17 mouse cellular contexts compared by ENCODE assay signal in the genomic region with DNA sequence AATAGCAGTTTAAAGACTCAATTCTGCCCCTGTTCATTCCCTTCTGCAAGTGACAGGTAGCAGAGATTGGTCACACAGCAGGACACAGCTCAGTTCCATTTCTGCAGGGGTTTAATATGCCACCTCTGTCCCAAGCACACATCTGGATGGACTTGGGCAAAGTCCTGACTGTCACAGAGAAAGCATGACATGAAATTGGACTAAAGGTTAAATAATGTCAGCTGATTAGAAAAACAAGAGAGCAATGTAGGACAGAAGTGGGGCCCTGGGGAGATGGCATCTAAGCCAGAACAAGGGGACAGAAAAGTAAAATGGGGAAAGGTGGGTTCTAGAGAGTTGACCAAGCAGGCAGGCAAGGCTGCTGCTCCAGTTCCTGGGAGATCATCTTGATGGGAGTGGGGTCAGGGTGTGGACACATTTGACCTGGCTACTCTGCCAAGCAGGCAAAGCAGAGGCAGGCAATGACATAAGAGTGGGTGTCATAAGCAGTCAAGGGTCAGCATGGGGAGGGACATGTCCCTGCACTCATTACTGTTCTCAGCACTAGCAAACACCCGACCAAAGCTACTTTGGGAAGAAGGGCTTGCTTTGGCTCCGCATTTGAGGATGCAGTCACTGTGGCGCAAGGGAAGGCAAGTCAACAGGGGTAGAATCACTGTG. TPM values are rescaled to one million over a fixed set of nuclear protein-coding genes. Genes with fewer than 3 reads are reported as not detected.
DNase-seq lines count a peak whose midpoint lies in the region; ATAC-seq and TF ChIP-seq lines count a peak whose summit lies in the region.
"Had no signal": no experiment of that assay in that cellular context is flagged by ENCODE, and none has a peak within 500 bp of the region (broad histone marks: within the 10 kb centered on the region; RNA-seq: fewer than 3 reads in every experiment).

No protein-coding gene starts in this region.

- WGBS in forebrain, embryonic 11.5 days: 89% methylated on average over 3 of the region's 3 CpGs
- 92% methylated on average over 3 of the region's 3 CpGs for WGBS in forebrain, embryonic 13.5 days

- no peaks in the 10 kb centered on the region for H3K9me3 ChIP-seq in forebrain, embryonic 11.5 days (ENCODE audit: control insufficient read depth, low read length)
- no peaks in the 10 kb centered on the region for H3K9me3 ChIP-seq in forebrain, embryonic 13.5 days (replicated peaks)
- H3K9me3 ChIP-seq: embryonic facial prominence, embryonic 10.5 days; forebrain, embryonic 15.5 days; heart, embryonic 13.5 days; hindbrain, embryonic 15.5 days had no signal

- no peak overlapping the region for H3K4me3 ChIP-seq in forebrain, embryonic 11.5 days (ENCODE audit: low read depth, low read length)
- no peak overlapping the region for H3K4me3 ChIP-seq in forebrain, embryonic 13.5 days
- H3K4me3 ChIP-seq in testis, adult 2 months (ENCODE audit: control insufficient read depth, low read depth, low read length): no peak overlapping the region
- H3K4me3 ChIP-seq: embryonic facial prominence, embryonic 10.5 days; forebrain, embryonic 15.5 days; heart, adult 2 months; heart, embryonic 13.5 days; hindbrain, embryonic 15.5 days had no signal

- no peak overlapping the region for H3K27ac ChIP-seq in forebrain, embryonic 11.5 days (ENCODE audit: low read depth, low read length)
- H3K27ac ChIP-seq in forebrain, embryonic 13.5 days: no peak overlapping the region
- no peak overlapping the region for H3K27ac ChIP-seq in testis, adult 2 months (ENCODE audit: control insufficient read depth, insufficient read depth, low read depth, low read length)
- H3K27ac ChIP-seq: embryonic facial prominence, embryonic 10.5 days; forebrain, embryonic 15.5 days; heart, adult 2 months; heart, embryonic 13.5 days; hindbrain, embryonic 15.5 days had no signal

- 0 out of 2 replicates have a peak, but pooled peaks have one; percentile 9 for TF ChIP-seq POLR2A in testis, adult 2 months (IDR thresholded peaks at IDR 0.05; ENCODE audit: control insufficient read depth, low read depth, low read length)

- H3K4me1 ChIP-seq in forebrain, embryonic 11.5 days (replicated peaks; ENCODE audit: control insufficient read depth, insufficient read depth, low read length): no peaks in the 10 kb centered on the region
- no peaks in the 10 kb centered on the region for H3K4me1 ChIP-seq in forebrain, embryonic 13.5 days
- H3K4me1 ChIP-seq in testis, adult 2 months (ENCODE audit: control insufficient read depth, insufficient read depth, low read length): no peaks in the 10 kb centered on the region
- H3K4me1 ChIP-seq: embryonic facial prominence, embryonic 10.5 days; forebrain, embryonic 15.5 days; hindbrain, embryonic 15.5 days had no signal

- DNase-seq in forebrain, embryonic 11.5 days (ENCODE audit: low spot score): peak; percentile 5
- peak; percentile 10 for DNase-seq in kidney, adult 9 months
- DNase-seq in kidney, postnatal 36 days: no peak
- no peak for DNase-seq in testis, postnatal 14 days (ENCODE audit: low spot score)
- peak; percentile 14 for DNase-seq in skeletal muscle tissue, adult 2 months (ENCODE audit: low read depth, low spot score)
- DNase-seq in c-Kit-positive CD71-positive TER-119-positive erythroid progenitor cells, embryonic 14.5 days (ENCODE audit: low spot score): no peak
- DNase-seq: cerebellum, adult 2 months; cerebellum, postnatal 10 days; gastrocnemius, postnatal 36 days; heart, postnatal 36 days had no signal

- no peaks in the 10 kb centered on the region for H3K36me3 ChIP-seq in forebrain, embryonic 11.5 days (ENCODE audit: control insufficient read depth, insufficient read depth, low read length)
- H3K36me3 ChIP-seq in forebrain, embryonic 13.5 days (ENCODE audit: poor library complexity, severe bottlenecking): no peaks in the 10 kb centered on the region
- no peaks in the 10 kb centered on the region for H3K36me3 ChIP-seq in testis, adult 2 months (ENCODE audit: control insufficient read depth, insufficient read depth, low read length)
- H3K36me3 ChIP-seq: embryonic facial prominence, embryonic 10.5 days; forebrain, embryonic 15.5 days; heart, embryonic 13.5 days; hindbrain, embryonic 15.5 days had no signal

- H3K27me3 ChIP-seq in forebrain, embryonic 11.5 days (ENCODE audit: control insufficient read depth, insufficient read depth, low read length): no peaks in the 10 kb centered on the region
- H3K27me3 ChIP-seq in forebrain, embryonic 13.5 days: no peaks in the 10 kb centered on the region
- H3K27me3 ChIP-seq in testis, adult 2 months (ENCODE audit: control insufficient read depth, insufficient read depth, low read length): no peaks in the 10 kb centered on the region
- H3K27me3 ChIP-seq: forebrain, embryonic 15.5 days; heart, embryonic 13.5 days; hindbrain, embryonic 15.5 days had no signal

- no peak for ATAC-seq in forebrain, embryonic 11.5 days (replicated peaks; ENCODE audit: low FRiP score)
- ATAC-seq in forebrain, embryonic 13.5 days: no peak
- ATAC-seq: forebrain, embryonic 15.5 days had no signal

- no peak overlapping the region for H3K4me2 ChIP-seq in forebrain, embryonic 11.5 days (ENCODE audit: low read depth, low read length, severe bottlenecking)
- no peak overlapping the region for H3K4me2 ChIP-seq in forebrain, embryonic 13.5 days
- H3K4me2 ChIP-seq: forebrain, embryonic 15.5 days; heart, embryonic 13.5 days; hindbrain, embryonic 15.5 days had no signal

- H3K9ac ChIP-seq in forebrain, embryonic 11.5 days (ENCODE audit: low read length): no peak overlapping the region
- no peak overlapping the region for H3K9ac ChIP-seq in forebrain, embryonic 13.5 days
- H3K9ac ChIP-seq: forebrain, embryonic 15.5 days; heart, embryonic 13.5 days; hindbrain, embryonic 15.5 days had no signal

- TF ChIP-seq CTCF in testis, adult 2 months (IDR thresholded peaks at IDR 0.05; ENCODE audit: control insufficient read depth, insufficient read depth, insufficient replicate concordance, low read depth, low read length): no peak

RNA-seq across cellular contexts. Expression of a gene that starts 39.5 kb away (rescaled TPM):
- polyA plus RNA-seq in forebrain, embryonic 11.5 days (2014; fragmentation: Nextera tagmentation; extraction: Ambion mirVana): 102 and 103 TPM in 2 replicates
- 83.6 and 84.4 TPM in 2 replicates for polyA plus RNA-seq in forebrain, embryonic 13.5 days (2015; fragmentation: Nextera tagmentation; extraction: Ambion mirVana)
- polyA plus RNA-seq in testis, adult 2 months (2012; rRNA removed): 14.1 and 16.6 TPM in 2 replicates

Comparison
In these comparisons a context has a peak if more than half of its experiments do, and no peak if none do; other contexts are left out.
1. DNase-seq: peak in forebrain, embryonic 11.5 days (single experiment), kidney, adult 9 months (single experiment) and skeletal muscle tissue, adult 2 months (single experiment); none in kidney, postnatal 36 days (0 of 2), testis, postnatal 14 days (single experiment) and c-Kit-positive CD71-positive TER-119-positive erythroid progenitor cells, embryonic 14.5 days (single experiment).